Mouse (Mus musculus): ENCODE measurements around the gene 9230102O04Rik. TPM values are rescaled to one million over a fixed set of nuclear protein-coding genes. Genes with fewer than 3 reads are reported as not detected.

The 9230102O04Rik gene
- polyA plus RNA-seq, 1 experiment from 2014 or later, result not detected

DNA sequence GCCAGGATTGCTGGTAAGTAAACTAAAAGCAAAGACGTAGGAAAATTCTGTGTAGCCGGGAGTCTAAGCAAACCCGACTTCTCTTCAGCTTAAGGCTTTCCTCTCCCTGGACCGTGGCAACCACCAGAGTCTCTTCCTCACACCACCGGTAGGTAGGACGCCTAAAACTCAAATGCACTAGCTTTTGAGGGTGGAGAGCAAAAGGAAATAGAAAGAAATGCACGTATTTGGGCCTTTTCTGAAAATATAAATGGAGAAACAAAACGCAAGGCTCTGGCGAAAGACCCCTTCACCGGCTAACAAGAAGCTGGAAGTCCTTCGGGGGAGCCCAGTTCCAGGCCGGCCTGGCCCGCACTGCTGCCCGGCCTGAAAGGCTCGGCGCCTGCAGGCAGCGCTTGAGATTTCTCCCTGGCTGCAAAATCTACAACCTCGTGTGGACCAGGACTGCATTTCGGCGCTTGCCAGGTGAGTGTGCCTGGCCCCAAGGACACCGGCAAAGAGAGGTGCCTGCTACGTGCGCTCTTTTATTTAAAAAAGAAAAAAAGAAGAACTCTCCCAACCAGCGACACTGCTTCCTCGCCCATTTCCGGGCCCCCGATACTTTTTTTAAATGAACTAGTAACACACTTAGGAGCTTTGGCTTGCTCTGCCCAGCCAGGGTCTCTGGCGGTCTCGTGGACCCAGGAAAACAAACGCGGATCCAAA, 12.6 kb downstream of the 9230102O04Rik start:
- Histone ChIP-seq H3K4me1 (ENCODE audit: insufficient read depth) (peaks cover 7% of the 10 kb centered on the region; the same call in 1 of the 2 replicates), H3K4me3 (ENCODE audit: low read depth, low read length) (peak overlapping the region; percentile 49), H3K9ac (peak overlapping the region; percentile 44), H3K9me3 (ENCODE audit: low read depth, low read length) (no peaks in the 10 kb centered on the region), H3K4me2 (peak overlapping the region; percentile 98), H3K36me3 (ENCODE audit: insufficient read depth) (no peaks in the 10 kb centered on the region), H3K27ac (ENCODE audit: low read depth) (no peak overlapping the region), H3K27me3 (ENCODE audit: insufficient read depth, low read length) (peaks cover 77% of the 10 kb centered on the region)
- ATAC-seq (ENCODE audit: insufficient read depth), result no peak
- TF ChIP-seq CTCF (IDR thresholded peaks at IDR 0.05; ENCODE audit: low read depth), result no peak
- DNase-seq, result no peak
- WGBS, result 6% methylated on average over 31 of the region's 31 CpGs

- H3K9ac ChIP-seq, result no peak overlapping the region
Measured at GRCm38 (mm10) chr2:9875676-9876357, 13.5 kb downstream of the 9230102O04Rik start.

DNA sequence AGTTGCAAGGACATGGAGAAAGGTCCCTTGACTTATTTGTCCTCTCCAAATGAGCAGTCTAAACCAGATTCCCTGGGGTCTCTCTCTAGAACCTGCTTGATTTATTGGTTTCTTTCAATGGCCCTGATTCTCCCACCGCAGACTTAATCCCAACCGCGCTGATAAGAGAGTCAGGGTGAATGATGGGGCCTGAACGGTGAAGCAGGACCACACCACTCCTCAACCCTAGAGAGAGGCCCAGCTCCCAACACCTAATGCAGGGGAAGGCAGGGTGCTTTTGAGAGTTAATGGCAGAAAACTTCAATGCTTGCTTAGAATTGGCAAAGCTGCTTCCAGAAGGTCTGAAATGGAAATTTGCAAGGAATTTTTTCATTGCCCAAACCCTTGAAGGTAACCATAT, 14.1 kb downstream of the 9230102O04Rik start:
- peaks cover 73% of the 10 kb centered on the region for H3K27me3 ChIP-seq (ENCODE audit: insufficient read depth, low read length)
- no peak overlapping the region for H3K9ac ChIP-seq
- H3K27ac ChIP-seq (ENCODE audit: low read depth), result no peak overlapping the region
- no peaks in the 10 kb centered on the region for H3K4me1 ChIP-seq (ENCODE audit: insufficient read depth)
- ATAC-seq (ENCODE audit: insufficient read depth) (no peak), DNase-seq (no peak)
- H3K36me3 ChIP-seq (ENCODE audit: insufficient read depth), result no peaks in the 10 kb centered on the region
- H3K4me2 ChIP-seq, result peak overlapping the region; percentile 29; the same call in 1 of the 2 replicates
- no peak for TF ChIP-seq CTCF (IDR thresholded peaks at IDR 0.05; ENCODE audit: low read depth)
- no peaks in the 10 kb centered on the region for H3K9me3 ChIP-seq (ENCODE audit: low read depth, low read length)
- WGBS, result 16% methylated on average over 4 of the region's 4 CpGs
- H3K4me3 ChIP-seq (ENCODE audit: low read depth, low read length), result no peak overlapping the region

More at GRCm38 (mm10) chr2:9875676-9876357, 13.5 kb downstream of the 9230102O04Rik start:
- no peak for ATAC-seq (ENCODE audit: insufficient read depth)
- H3K27ac ChIP-seq (ENCODE audit: low read depth), result no peak overlapping the region
- WGBS, result 29% methylated on average over 12 of the region's 12 CpGs
- peaks cover 77% of the 10 kb centered on the region for H3K27me3 ChIP-seq (ENCODE audit: insufficient read depth, low read length)
- H3K9me3 ChIP-seq (ENCODE audit: low read depth, low read length), result no peaks in the 10 kb centered on the region
- no peaks in the 10 kb centered on the region for H3K36me3 ChIP-seq (ENCODE audit: insufficient read depth)
- H3K4me2 ChIP-seq, result peak overlapping the region; percentile 98
- DNase-seq, result no peak
- H3K4me3 ChIP-seq (ENCODE audit: low read depth, low read length), result peak overlapping the region; percentile 49; the same call in 1 of the 2 replicates
- no peak for TF ChIP-seq CTCF (IDR thresholded peaks at IDR 0.05; ENCODE audit: low read depth)
- H3K4me1 ChIP-seq (ENCODE audit: insufficient read depth), result no peaks in the 10 kb centered on the region

- TF ChIP-seq CTCF (IDR thresholded peaks at IDR 0.05; ENCODE audit: low read depth), result no peak
- no peak overlapping the region for H3K27ac ChIP-seq (ENCODE audit: low read depth)
- no peaks in the 10 kb centered on the region for H3K36me3 ChIP-seq (ENCODE audit: insufficient read depth)
- H3K9me3 ChIP-seq (ENCODE audit: low read depth, low read length), result no peaks in the 10 kb centered on the region
- H3K4me3 ChIP-seq (ENCODE audit: low read depth, low read length), result no peak overlapping the region
- no peak for DNase-seq
- WGBS, result 12% methylated on average over 36 of the region's 39 CpGs
- no peak overlapping the region for H3K9ac ChIP-seq
- no peak for ATAC-seq (ENCODE audit: insufficient read depth)
- H3K27me3 ChIP-seq (ENCODE audit: insufficient read depth, low read length), result peaks cover 67% of the 10 kb centered on the region
- peak overlapping the region; percentile 29; the same call in 1 of the 2 replicates for H3K4me2 ChIP-seq
- no peaks in the 10 kb centered on the region for H3K4me1 ChIP-seq (ENCODE audit: insufficient read depth)
Measured at GRCm38 (mm10) chr2:9874467-9875219, 14.7 kb downstream of the 9230102O04Rik start.

- no peak overlapping the region for H3K27ac ChIP-seq (ENCODE audit: low read depth)
- H3K27me3 ChIP-seq (ENCODE audit: insufficient read depth, low read length), result peaks cover 66% of the 10 kb centered on the region
- TF ChIP-seq CTCF (IDR thresholded peaks at IDR 0.05; ENCODE audit: low read depth), result no peak
- no peaks in the 10 kb centered on the region for H3K4me1 ChIP-seq (ENCODE audit: insufficient read depth)
- DNase-seq (no peak), ATAC-seq (ENCODE audit: insufficient read depth) (no peak)
- no peaks in the 10 kb centered on the region for H3K9me3 ChIP-seq (ENCODE audit: low read depth, low read length)
- H3K36me3 ChIP-seq (ENCODE audit: insufficient read depth), result no peaks in the 10 kb centered on the region
- 23% methylated on average over 2 of the region's 2 CpGs for WGBS
- no peak overlapping the region for H3K9ac ChIP-seq
- no peak overlapping the region for H3K4me2 ChIP-seq
- H3K4me3 ChIP-seq (ENCODE audit: low read depth, low read length), result no peak overlapping the region
Measured at GRCm38 (mm10) chr2:9873757-9874156, 15.6 kb downstream of the 9230102O04Rik start.

DNA sequence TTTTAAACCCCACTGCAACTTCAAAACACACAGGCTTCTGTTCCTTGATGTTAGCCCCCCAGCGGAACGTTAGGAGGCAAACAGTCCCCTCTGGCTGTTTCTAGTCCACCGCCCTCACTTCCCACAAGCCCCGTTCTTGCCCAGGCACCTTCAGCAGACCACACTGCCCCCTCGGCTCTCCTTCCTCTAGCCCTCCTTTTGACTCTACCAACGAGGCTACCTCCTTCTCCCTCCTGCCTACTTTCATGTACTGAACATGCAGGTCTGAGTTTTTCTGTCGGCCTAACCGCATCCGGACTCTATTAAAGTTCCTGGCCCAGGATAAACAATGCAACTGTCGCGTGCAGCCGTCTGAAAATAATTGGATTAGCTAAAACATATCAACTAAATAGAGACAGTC, 16.7 kb downstream of the 9230102O04Rik start:
- TF ChIP-seq CTCF (IDR thresholded peaks at IDR 0.05; ENCODE audit: low read depth), result 0 out of 2 replicates have a peak, but pooled peaks have one; percentile 2
- H3K4me1 ChIP-seq (ENCODE audit: insufficient read depth), result no peaks in the 10 kb centered on the region
- 21% methylated on average over 12 of the region's 12 CpGs for whole genome bisulfite sequencing
- ATAC-seq (ENCODE audit: insufficient read depth), result no peak
- DNase-seq, result no peak
- no peak overlapping the region for H3K4me2 ChIP-seq
- no peak overlapping the region for H3K4me3 ChIP-seq (ENCODE audit: low read depth, low read length)
- peaks cover 64% of the 10 kb centered on the region for H3K27me3 ChIP-seq (ENCODE audit: insufficient read depth, low read length)
- H3K9ac ChIP-seq, result no peak overlapping the region
- no peaks in the 10 kb centered on the region for H3K36me3 ChIP-seq (ENCODE audit: insufficient read depth)
- H3K9me3 ChIP-seq (ENCODE audit: low read depth, low read length), result no peaks in the 10 kb centered on the region
- H3K27ac ChIP-seq (ENCODE audit: low read depth), result no peak overlapping the region

GRCm38 (mm10) chr2:9871798-9872197, 17.5 kb downstream of the 9230102O04Rik start:
- DNase-seq, result no peak
- H3K9ac ChIP-seq, result no peak overlapping the region

More at GRCm38 (mm10) chr2:9871798-9872197, 17.5 kb downstream of the 9230102O04Rik start:
- no peak overlapping the region for H3K4me3 ChIP-seq (ENCODE audit: low read depth, low read length)
- no peak overlapping the region for H3K27ac ChIP-seq (ENCODE audit: low read depth)
- no peak overlapping the region for H3K4me2 ChIP-seq
- TF ChIP-seq CTCF (IDR thresholded peaks at IDR 0.05; ENCODE audit: low read depth), result no peak
- peaks cover 55% of the 10 kb centered on the region for H3K27me3 ChIP-seq (ENCODE audit: insufficient read depth, low read length)
- no peaks in the 10 kb centered on the region for H3K36me3 ChIP-seq (ENCODE audit: insufficient read depth)
- no peaks in the 10 kb centered on the region for H3K9me3 ChIP-seq (ENCODE audit: low read depth, low read length)
- ATAC-seq (ENCODE audit: insufficient read depth), result no peak
- WGBS, result 55% methylated on average over 6 of the region's 6 CpGs
- H3K4me1 ChIP-seq (ENCODE audit: insufficient read depth), result no peaks in the 10 kb centered on the region

Data from lung, embryonic 14.5 days (tissue).